Mouse (Mus musculus) liver, adult 2 months (tissue): ENCODE measurements around the gene Lrp10.

ENCODE experiments used
- CTCF ChIP-seq: fragments of 200-500 bp; IDR thresholded peaks from 2 replicates; pipeline ENCODE4 v1.5.1; 2011; ENCODE audit warnings: low read depth, low read length, control low read depth
- POLR2A ChIP-seq: fragments of 200-500 bp; IDR thresholded peaks from 2 replicates; pipeline ENCODE4 v1.6.1; 2011; ENCODE audit warnings: low read length, control low read depth; ENCODE audit not compliant: insufficient read depth; ENCODE audit errors: extremely low read depth

DNA sequence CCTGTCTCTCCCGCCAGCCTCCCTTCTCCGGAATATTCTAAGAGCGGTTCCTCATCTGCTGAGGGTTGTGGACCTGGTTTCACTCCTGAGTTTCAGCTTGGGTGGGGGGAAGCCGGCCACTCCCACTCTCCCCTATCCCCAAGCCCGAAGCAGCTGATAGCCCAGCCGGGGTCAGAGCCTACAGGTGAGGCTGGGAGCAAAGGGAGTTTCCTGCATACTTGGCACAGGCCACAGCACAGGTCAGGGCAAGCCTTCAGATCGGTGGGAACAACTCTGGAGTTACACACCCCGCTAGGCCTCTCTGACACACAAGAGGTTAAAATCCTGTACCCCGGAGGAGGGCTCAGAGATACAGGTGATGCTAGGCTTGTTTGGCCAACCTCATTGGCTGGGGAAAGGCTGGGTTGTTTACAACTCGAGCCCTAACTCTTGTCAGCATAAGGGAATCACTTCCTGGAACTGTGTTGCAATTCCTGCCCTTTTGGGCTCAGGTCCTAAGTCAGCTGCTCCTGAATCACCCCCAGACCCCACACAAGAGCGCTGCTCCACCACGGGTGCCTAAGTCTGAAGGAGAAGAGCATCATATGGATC, 29.9 kb upstream of the Lrp10 start:
- TF ChIP-seq POLR2A (no peak), CTCF (no peak)
